Mouse (Mus musculus) heart, embryonic 10.5 days (tissue): ENCODE measurements around the gene Ryr1. TPM values are rescaled to one million over a fixed set of nuclear protein-coding genes. Genes with fewer than 3 reads are reported as not detected.

Source experiments
- DNase-seq: peaks from one replicate; pipeline ENCODE4 v3.0.0-alpha.2; 2017; ENCODE audit warnings: low spot score
- H3K27ac ChIP-seq: fragments of 300-500 bp; sonication (generic); 2 replicates; pipeline ENCODE4 v1.5.1; 2016; ENCODE audit warnings: mild to moderate bottlenecking
- H3K27me3 ChIP-seq: fragments of 300-500 bp; sonication (generic); 2 replicates; pipeline ENCODE4 v1.6.1; 2016; ENCODE audit warnings: mild to moderate bottlenecking; ENCODE audit not compliant: poor library complexity, insufficient read depth, severe bottlenecking
- H3K36me3 ChIP-seq: fragments of 300-500 bp; sonication (generic); 2 replicates; pipeline ENCODE4 v1.6.1; 2016; ENCODE audit warnings: mild to moderate bottlenecking, moderate library complexity
- H3K4me1 ChIP-seq: fragments of 300-500 bp; sonication (generic); 2 replicates; pipeline ENCODE4 v1.6.1; 2016; ENCODE audit warnings: mild to moderate bottlenecking
- H3K4me3 ChIP-seq: fragments of 300-500 bp; sonication (generic); 2 replicates; pipeline ENCODE4 v1.5.1; 2016; ENCODE audit warnings: mild to moderate bottlenecking, moderate library complexity
- H3K9me3 ChIP-seq: fragments of 300-500 bp; sonication (generic); 2 replicates; pipeline ENCODE4 v1.6.1; 2016; ENCODE audit warnings: mild to moderate bottlenecking, moderate library complexity
- WGBS: fragments of 180-500 bp; shearing (Covaris S2); methylation state at CpG from one replicate; pipeline ENCODE4 v1.1.7; 2016; 5-methylcytosine and 5-hydroxymethylcytosine counted together
- polyA plus RNA-seq: library from polyadenylated mRNA; unstranded; fragments of >200 nt; fragmentation: Nextera tagmentation; extraction: Ambion mirVana; gene quantifications from 2 replicates; pipeline ENCODE4 v1.2.1, GENCODE M21; 2016

Ryr1 gene
- polyA plus RNA-seq, 1 experiment from 2014 or later, result 0.73 TPM

- H3K4me1 ChIP-seq, result no peaks in the 10 kb centered on the region
- H3K4me3 ChIP-seq, result no peak overlapping the region
- WGBS, result 66% methylated on average over 9 of the region's 9 CpGs
These were observed 116.3 kb downstream of the Ryr1 start for GRCm38 (mm10) chr7:29008714-29009113.

GRCm38 (mm10) chr7:29008171-29008570 is 116.8 kb downstream of the Ryr1 start:
- Histone ChIP-seq H3K27me3 (peaks cover 5% of the 10 kb centered on the region; the same call in 1 of the 2 replicates), H3K36me3 (no peaks in the 10 kb centered on the region), H3K4me3 (no peak overlapping the region), H3K27ac (no peak overlapping the region), H3K4me1 (no peaks in the 10 kb centered on the region), H3K9me3 (no peaks in the 10 kb centered on the region)
- 93% methylated on average over 10 of the region's 10 CpGs for WGBS
- DNase-seq, result no peak

More at GRCm38 (mm10) chr7:29008714-29009113, 116.3 kb downstream of the Ryr1 start:
- Histone ChIP-seq H3K27me3 (peaks cover 5% of the 10 kb centered on the region; the same call in 1 of the 2 replicates), H3K9me3 (no peaks in the 10 kb centered on the region), H3K27ac (no peak overlapping the region), H3K36me3 (no peaks in the 10 kb centered on the region)
- DNase-seq, result no peak

- DNase-seq, result no peak
- no peak overlapping the region for H3K27ac ChIP-seq
- H3K27me3 ChIP-seq, result peaks cover 6% of the 10 kb centered on the region; the same call in 1 of the 2 replicates
- no peaks in the 10 kb centered on the region for H3K36me3 ChIP-seq
- no peaks in the 10 kb centered on the region for H3K4me1 ChIP-seq
- 78% methylated on average over 9 of the region's 9 CpGs for WGBS
- no peaks in the 10 kb centered on the region for H3K9me3 ChIP-seq
- no peak overlapping the region for H3K4me3 ChIP-seq
These were observed 117.5 kb downstream of the Ryr1 start for GRCm38 (mm10) chr7:29007224-29008101.

- H3K4me1 ChIP-seq, result peaks cover 12% of the 10 kb centered on the region; the same call in 1 of the 2 replicates
- H3K27me3 ChIP-seq, result peaks cover 30% of the 10 kb centered on the region
- H3K4me3 ChIP-seq, result peak overlapping the region; percentile 64
- peak overlapping the region; percentile 83 for H3K27ac ChIP-seq
- H3K36me3 ChIP-seq, result no peaks in the 10 kb centered on the region
- H3K9me3 ChIP-seq, result no peaks in the 10 kb centered on the region
- peak; percentile 93 for DNase-seq
- WGBS, result 6% methylated on average over 43 of the region's 43 CpGs
These were observed 124.1 kb downstream of the Ryr1 start for GRCm38 (mm10) chr7:29000651-29001605.

GRCm38 (mm10) chr7:28993402-28993801 is 131.6 kb downstream of the Ryr1 start:
- 78% methylated on average over 3 of the region's 3 CpGs for WGBS
- no peak for DNase-seq
- H3K27me3 ChIP-seq, result no peaks in the 10 kb centered on the region
- no peaks in the 10 kb centered on the region for H3K36me3 ChIP-seq
- H3K4me1 ChIP-seq, result no peaks in the 10 kb centered on the region
- H3K9me3 ChIP-seq, result no peaks in the 10 kb centered on the region
- H3K4me3 ChIP-seq, result no peak overlapping the region
- H3K27ac ChIP-seq, result no peak overlapping the region

GRCm38 (mm10) chr7:28992997-28993396 is 132.0 kb downstream of the Ryr1 start:
- no peak overlapping the region for H3K4me3 ChIP-seq
- H3K9me3 ChIP-seq, result no peaks in the 10 kb centered on the region
- no peak for DNase-seq
- 87% methylated on average over 3 of the region's 3 CpGs for WGBS
- no peaks in the 10 kb centered on the region for H3K4me1 ChIP-seq
- H3K27me3 ChIP-seq, result no peaks in the 10 kb centered on the region
- H3K27ac ChIP-seq, result no peak overlapping the region
- no peaks in the 10 kb centered on the region for H3K36me3 ChIP-seq

GRCm38 (mm10) chr7:28991616-28992015 is 133.4 kb downstream of the Ryr1 start:
- H3K36me3 ChIP-seq, result no peaks in the 10 kb centered on the region

GRCm38 (mm10) chr7:28990766-28991273 is 134.2 kb downstream of the Ryr1 start:
- Histone ChIP-seq H3K27me3 (no peaks in the 10 kb centered on the region), H3K9me3 (no peaks in the 10 kb centered on the region), H3K36me3 (no peaks in the 10 kb centered on the region), H3K27ac (no peak overlapping the region), H3K4me1 (no peaks in the 10 kb centered on the region), H3K4me3 (no peak overlapping the region)
- DNase-seq, result no peak
- 47% methylated on average over 14 of the region's 14 CpGs for WGBS

More at GRCm38 (mm10) chr7:28991616-28992015, 133.4 kb downstream of the Ryr1 start:
- Histone ChIP-seq H3K27ac (no peak overlapping the region), H3K4me3 (no peak overlapping the region), H3K9me3 (no peaks in the 10 kb centered on the region), H3K27me3 (no peaks in the 10 kb centered on the region), H3K4me1 (no peaks in the 10 kb centered on the region)
- 55% methylated on average over 5 of the region's 5 CpGs for WGBS
- DNase-seq, result no peak

GRCm38 (mm10) chr7:28985207-28985606 is 139.8 kb downstream of the Ryr1 start:
- no peaks in the 10 kb centered on the region for H3K9me3 ChIP-seq
- no peak overlapping the region for H3K4me3 ChIP-seq
- H3K27ac ChIP-seq, result no peak overlapping the region
- no peaks in the 10 kb centered on the region for H3K27me3 ChIP-seq
- 65% methylated on average over 7 of the region's 7 CpGs for WGBS
- DNase-seq, result no peak
- peaks cover 28% of the 10 kb centered on the region for H3K4me1 ChIP-seq
- H3K36me3 ChIP-seq, result peaks cover 2% of the 10 kb centered on the region; the same call in 1 of the 2 replicates

GRCm38 (mm10) chr7:28984452-28984851 is 140.5 kb downstream of the Ryr1 start:
- WGBS, result 94% methylated on average over 1 of the region's 1 CpGs
- Histone ChIP-seq H3K4me3 (no peak overlapping the region), H3K27me3 (no peaks in the 10 kb centered on the region), H3K27ac (no peak overlapping the region), H3K36me3 (peaks cover 4% of the 10 kb centered on the region), H3K4me1 (peaks cover 28% of the 10 kb centered on the region), H3K9me3 (no peaks in the 10 kb centered on the region)
- no peak for DNase-seq

- 55% methylated on average over 4 of the region's 4 CpGs for WGBS
- Histone ChIP-seq H3K9me3 (no peaks in the 10 kb centered on the region), H3K27ac (no peak overlapping the region), H3K27me3 (no peaks in the 10 kb centered on the region), H3K36me3 (peaks cover 10% of the 10 kb centered on the region), H3K4me3 (no peak overlapping the region), H3K4me1 (peaks cover 28% of the 10 kb centered on the region)
- no peak for DNase-seq
These were observed 141.1 kb downstream of the Ryr1 start for GRCm38 (mm10) chr7:28983849-28984248.

GRCm38 (mm10) chr7:28983141-28983564 is 141.8 kb downstream of the Ryr1 start:
- DNase-seq, result no peak
- Histone ChIP-seq H3K27me3 (no peaks in the 10 kb centered on the region), H3K4me1 (peaks cover 28% of the 10 kb centered on the region), H3K27ac (peak overlapping the region; percentile 89), H3K36me3 (peaks cover 17% of the 10 kb centered on the region), H3K9me3 (no peaks in the 10 kb centered on the region), H3K4me3 (peak overlapping the region; percentile 74)
- 62% methylated on average over 11 of the region's 11 CpGs for WGBS
